Mouse (Mus musculus) midbrain, embryonic 11.5 days (tissue): Measurements from ENCODE around the gene Taf6l. TPM values are rescaled to one million over a fixed set of nuclear protein-coding genes. Genes with fewer than 3 reads are reported as not detected.

Experiments
- ATAC-seq: fragments of 200-750 bp; cut with Nextera tagmentation; 2 replicates; pipeline ENCODE4 v1.8.0; 2017; ENCODE audit warnings: moderate TSS enrichment, moderate library complexity; ENCODE audit not compliant: low FRiP score
- DNase-seq: peaks from one replicate; pipeline ENCODE4 v3.0.0; 2015; ENCODE audit warnings: low spot score; ENCODE audit errors: missing footprints
- H3K27ac ChIP-seq: fragments of 300-500 bp; sonication (generic); 2 replicates; pipeline ENCODE4 v1.5.1; 2014; ENCODE audit warnings: low read depth, low read length
- H3K27me3 ChIP-seq: fragments of 300-500 bp; sonication (generic); 2 replicates; pipeline ENCODE4 v1.6.1; 2014; ENCODE audit warnings: mild to moderate bottlenecking, low read length, moderate library complexity, mixed read lengths; ENCODE audit not compliant: control insufficient read depth, insufficient read depth
- H3K36me3 ChIP-seq: fragments of 300-500 bp; sonication (generic); 2 replicates; pipeline ENCODE4 v1.6.1; 2014; ENCODE audit warnings: mild to moderate bottlenecking, low read length, moderate library complexity, mixed read lengths; ENCODE audit not compliant: control insufficient read depth, insufficient read depth
- H3K4me1 ChIP-seq: fragments of 300-500 bp; sonication (generic); 2 replicates; pipeline ENCODE4 v1.6.1; 2014; ENCODE audit warnings: low read length; ENCODE audit not compliant: control insufficient read depth, insufficient read depth
- H3K4me2 ChIP-seq: fragments of 300-500 bp; sonication (generic); 2 replicates; pipeline ENCODE4 v1.6.1; 2014; ENCODE audit warnings: mild to moderate bottlenecking, moderate library complexity
- H3K4me3 ChIP-seq: fragments of 300-500 bp; sonication (generic); 2 replicates; pipeline ENCODE4 v1.5.1; 2014; ENCODE audit warnings: low read depth, low read length
- H3K9ac ChIP-seq: fragments of 300-500 bp; sonication (generic); 2 replicates; pipeline ENCODE4 v1.6.1; 2014; ENCODE audit warnings: low read length
- H3K9me3 ChIP-seq: fragments of 300-500 bp; sonication (generic); 2 replicates; pipeline ENCODE4 v1.6.1; 2016; ENCODE audit warnings: low read length; ENCODE audit not compliant: control insufficient read depth
- WGBS: fragments of 180-500 bp; shearing (Covaris S2); extraction: QIAGEN DNeasy Blood & Tissue Kit; methylation state at CpG from one replicate; pipeline ENCODE4 v1.1.7; 2014; 5-methylcytosine and 5-hydroxymethylcytosine counted together
- polyA plus RNA-seq: library from polyadenylated mRNA; unstranded; fragments of >200 nt; fragmentation: Nextera tagmentation; extraction: Ambion mirVana; gene quantifications from 2 replicates; pipeline ENCODE4 v1.2.1, GENCODE M21; 2014

The Taf6l gene
- 15.4 and 19.6 TPM in 2 replicates for polyA plus RNA-seq

DNA sequence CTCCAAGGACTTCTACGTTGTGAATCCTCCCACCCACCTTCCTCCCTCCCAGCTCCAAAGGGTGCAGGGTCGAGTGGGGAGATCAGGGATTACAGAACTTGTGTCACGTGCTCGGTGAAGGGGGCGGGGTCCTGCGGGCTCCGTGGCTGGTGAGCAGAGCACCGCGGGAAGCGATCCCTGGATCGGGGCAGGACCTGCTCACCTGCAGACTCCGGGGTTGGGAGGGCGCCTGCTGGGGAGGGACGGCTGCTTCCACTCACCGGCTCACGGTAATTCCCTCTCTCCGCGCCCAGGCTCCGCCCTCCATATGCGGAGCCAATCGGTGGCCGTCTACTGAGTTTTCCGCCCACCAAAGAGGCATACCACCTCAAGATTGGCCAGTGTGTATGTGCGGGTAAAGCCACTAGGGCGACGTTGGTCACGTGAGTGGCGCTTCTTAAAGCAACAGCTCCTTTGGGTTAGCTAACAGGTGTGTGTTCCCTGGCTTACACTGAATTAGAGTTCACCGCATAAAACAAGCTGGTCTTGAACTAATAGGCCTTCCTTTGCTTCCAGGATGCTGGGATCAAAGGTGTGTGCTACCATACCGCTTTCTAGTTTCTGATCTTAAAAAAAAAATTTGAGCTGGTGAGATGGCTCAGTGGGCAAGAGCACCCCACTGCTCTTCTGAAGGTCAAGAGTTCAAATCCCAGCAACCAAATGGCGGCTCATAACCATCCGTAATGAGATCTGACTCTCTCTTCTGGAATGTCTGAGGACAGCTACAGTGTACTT, at the start of gene Taf6l:
Gene Taf6l, minus strand, starts transcription at position 410 of the 774 bp plus-strand sequence.
- Histone ChIP-seq H3K27me3 (no peaks in the 10 kb centered on the region), H3K27ac (peak within 1 kb of the TSS; percentile 51; the same call in 1 of the 2 replicates), H3K9me3 (no peaks in the 10 kb centered on the region), H3K4me2 (peak within 1 kb of the TSS; percentile 68), H3K4me3 (peak within 1 kb of the TSS; percentile 78), H3K9ac (peak within 1 kb of the TSS; percentile 73), H3K4me1 (0 out of 2 replicates have a peak, but pooled peaks cover 4% of the 10 kb centered on the region), H3K36me3 (peaks cover 17% of the 10 kb centered on the region; the same call in 1 of the 2 replicates)
- DNase-seq (peak; percentile 97), ATAC-seq (peak; percentile 99)
- under 1% methylated on average over 32 of the region's 32 CpGs for WGBS

GRCm38 (mm10) chr19:8832971-8833370, 46.8 kb upstream of the Taf6l start:
- 90% methylated on average over 4 of the region's 4 CpGs for WGBS
- DNase-seq (no peak), ATAC-seq (no peak)
- Histone ChIP-seq H3K9ac (no peak overlapping the region), H3K4me1 (peaks cover under 1% of the 10 kb centered on the region; the same call in 1 of the 2 replicates), H3K4me2 (no peak overlapping the region), H3K27ac (no peak overlapping the region), H3K9me3 (no peaks in the 10 kb centered on the region), H3K27me3 (no peaks in the 10 kb centered on the region), H3K4me3 (no peak overlapping the region), H3K36me3 (peaks cover 34% of the 10 kb centered on the region)

DNA sequence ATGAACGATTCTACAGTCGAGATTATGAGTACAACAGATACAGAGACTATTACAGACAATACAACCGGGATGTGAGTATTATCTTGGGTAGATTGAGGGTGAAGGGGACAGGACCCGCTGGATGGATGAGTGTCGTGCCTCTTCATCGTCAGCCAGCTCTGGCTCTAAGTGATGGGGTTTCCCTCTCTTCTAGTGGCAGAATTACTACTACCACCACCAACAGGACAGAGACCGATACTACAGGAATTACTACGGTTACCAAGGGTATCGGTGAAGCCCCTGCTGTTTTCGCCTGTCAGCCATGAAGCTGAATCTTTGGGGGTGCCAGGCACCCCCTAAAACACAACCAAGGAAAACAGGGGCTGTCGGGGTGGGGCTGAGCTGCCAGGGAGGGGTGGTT, 45.0 kb upstream of the Taf6l start:
- Histone ChIP-seq H3K4me1 (no peaks in the 10 kb centered on the region), H3K4me2 (no peak overlapping the region), H3K36me3 (peaks cover 45% of the 10 kb centered on the region), H3K9ac (no peak overlapping the region), H3K4me3 (no peak overlapping the region), H3K27me3 (no peaks in the 10 kb centered on the region), H3K27ac (no peak overlapping the region), H3K9me3 (no peaks in the 10 kb centered on the region)
- no peak for ATAC-seq
- peak; percentile 84 for DNase-seq
- 88% methylated on average over 11 of the region's 11 CpGs for WGBS

GRCm38 (mm10) chr19:8830664-8831063, 44.4 kb upstream of the Taf6l start:
- no peaks in the 10 kb centered on the region for H3K4me1 ChIP-seq
- H3K36me3 ChIP-seq = peaks cover 49% of the 10 kb centered on the region
- no peak for DNase-seq
- H3K4me3 ChIP-seq = no peak overlapping the region
- no peaks in the 10 kb centered on the region for H3K9me3 ChIP-seq
- H3K4me2 ChIP-seq = no peak overlapping the region
- no peak for ATAC-seq
- H3K9ac ChIP-seq = no peak overlapping the region
- H3K27me3 ChIP-seq = no peaks in the 10 kb centered on the region
- no peak overlapping the region for H3K27ac ChIP-seq
- 92% methylated on average over 8 of the region's 8 CpGs for WGBS

DNA sequence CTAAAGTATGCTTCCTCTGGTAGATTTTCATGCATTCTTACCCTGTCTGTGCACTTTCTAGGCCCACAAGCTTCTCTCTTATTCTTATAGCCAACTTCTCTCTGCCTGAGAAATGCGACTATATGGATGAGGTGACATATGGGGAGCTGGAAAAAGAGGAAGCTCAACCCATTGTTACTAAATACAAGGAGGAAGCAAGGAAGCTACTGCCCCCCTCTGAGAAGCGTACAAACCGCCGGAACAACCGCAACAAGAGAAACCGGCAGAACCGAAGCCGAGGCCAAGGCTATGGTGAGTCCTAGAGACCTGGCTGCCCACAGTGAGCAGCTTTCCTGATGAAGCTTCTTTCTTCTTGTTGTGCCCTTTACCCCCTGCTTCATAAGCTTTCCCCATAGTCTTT, 43.4 kb upstream of the Taf6l start, which contains the start of gene AC129217.1:
Gene AC129217.1, plus strand, starts transcription at position 114 of the 400 bp plus-strand sequence.
- Histone ChIP-seq H3K36me3 (peaks cover 49% of the 10 kb centered on the region), H3K4me1 (no peaks in the 10 kb centered on the region), H3K9ac (no peak within 1 kb of the TSS), H3K4me2 (no peak within 1 kb of the TSS), H3K27me3 (no peaks in the 10 kb centered on the region), H3K9me3 (no peaks in the 10 kb centered on the region), H3K27ac (no peak within 1 kb of the TSS), H3K4me3 (no peak within 1 kb of the TSS)
- DNase-seq (no peak), ATAC-seq (no peak)
- WGBS = 90% methylated on average over 8 of the region's 8 CpGs

DNA sequence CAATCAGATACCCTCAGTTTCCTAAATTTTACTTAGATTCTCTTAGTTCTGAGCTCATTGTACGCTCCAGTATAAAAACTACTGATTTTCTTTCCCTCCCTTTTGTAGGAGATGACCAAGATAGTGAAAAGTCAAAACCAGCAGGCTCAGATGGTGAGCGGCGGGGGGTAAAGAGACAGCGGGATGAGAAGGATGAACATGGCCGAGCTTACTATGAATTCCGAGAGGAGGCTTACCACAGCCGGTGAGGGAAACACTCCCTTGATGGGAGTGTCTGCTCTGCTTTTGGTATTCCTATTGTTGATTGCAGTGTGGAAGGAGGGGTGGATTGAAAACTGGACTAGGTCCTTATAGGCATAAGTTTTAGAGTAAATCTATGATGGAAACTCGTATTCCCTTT, 36.5 kb upstream of the Taf6l start:
- no peak overlapping the region for H3K27ac ChIP-seq
- H3K4me1 ChIP-seq = peaks cover 24% of the 10 kb centered on the region
- H3K27me3 ChIP-seq = no peaks in the 10 kb centered on the region
- WGBS = 69% methylated on average over 8 of the region's 8 CpGs
- no peaks in the 10 kb centered on the region for H3K9me3 ChIP-seq
- H3K4me3 ChIP-seq = peak overlapping the region; percentile 100
- peak overlapping the region; percentile 22; the same call in 1 of the 2 replicates for H3K9ac ChIP-seq
- H3K36me3 ChIP-seq = peaks cover 26% of the 10 kb centered on the region
- DNase-seq (no peak), ATAC-seq (no peak)
- peak overlapping the region; percentile 95 for H3K4me2 ChIP-seq

DNA sequence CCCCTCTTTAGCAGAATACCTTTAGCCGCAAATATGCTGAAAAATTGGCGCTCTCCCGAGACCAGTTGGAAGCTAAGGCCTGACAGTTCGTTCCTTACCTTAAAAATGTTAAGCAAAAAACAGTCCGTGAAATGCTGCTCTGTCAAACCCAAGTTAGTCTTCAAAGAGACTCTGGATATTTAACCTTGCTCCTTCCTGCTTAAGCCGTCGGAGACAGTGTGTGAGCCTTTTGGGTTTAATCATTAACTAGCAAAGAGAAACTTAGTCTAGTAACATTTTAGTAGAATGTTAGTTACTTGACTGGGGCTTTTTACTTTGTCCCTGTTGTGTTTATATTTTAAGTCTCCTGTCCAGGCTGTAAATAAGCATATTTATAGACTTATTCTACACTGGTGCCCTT, 34.9 kb upstream of the Taf6l start:
- Histone ChIP-seq H3K36me3 (peaks cover 15% of the 10 kb centered on the region), H3K4me2 (peak overlapping the region; percentile 95), H3K9ac (peak overlapping the region; percentile 98), H3K9me3 (no peaks in the 10 kb centered on the region), H3K4me3 (peak overlapping the region; percentile 100), H3K27ac (no peak overlapping the region), H3K27me3 (no peaks in the 10 kb centered on the region), H3K4me1 (peaks cover 33% of the 10 kb centered on the region)
- WGBS = 2% methylated on average over 7 of the region's 7 CpGs
- DNase-seq (peak; percentile 84), ATAC-seq (no peak)

DNA sequence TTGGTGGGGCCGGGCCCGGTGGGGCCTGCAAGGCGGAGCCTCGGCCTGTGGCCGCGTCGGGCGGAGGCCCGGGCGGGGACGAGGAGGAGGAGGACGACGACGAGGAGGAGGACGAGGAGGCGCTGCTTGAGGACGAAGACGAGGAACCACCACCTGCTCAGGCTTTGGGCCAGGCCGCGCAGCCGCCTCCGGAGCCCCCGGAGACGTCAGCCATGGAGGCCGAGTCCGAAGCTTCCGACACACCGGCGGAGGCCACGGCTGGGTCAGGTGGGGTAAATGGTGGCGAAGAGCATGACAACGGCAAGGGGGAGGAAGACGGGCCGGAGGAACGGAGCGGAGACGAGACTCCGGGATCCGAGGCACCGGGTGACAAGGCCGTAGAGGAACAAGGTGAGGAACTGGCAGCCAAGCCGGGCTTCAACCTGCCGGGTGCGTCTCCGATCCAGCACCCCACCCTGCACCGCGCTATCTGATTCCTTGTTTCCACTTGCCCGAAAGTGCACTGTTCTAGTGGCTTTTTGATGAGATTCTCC, 34.3 kb upstream of the Taf6l start:
- Histone ChIP-seq H3K4me2 (peak overlapping the region; percentile 95), H3K9ac (peak overlapping the region; percentile 98), H3K27me3 (no peaks in the 10 kb centered on the region), H3K9me3 (no peaks in the 10 kb centered on the region), H3K36me3 (peaks cover 13% of the 10 kb centered on the region; the same call in 1 of the 2 replicates), H3K4me3 (peak overlapping the region; percentile 100), H3K4me1 (peaks cover 33% of the 10 kb centered on the region), H3K27ac (peak overlapping the region; percentile 98)
- peak; percentile 89 for DNase-seq
- WGBS = 1% methylated on average over 37 of the region's 48 CpGs
- ATAC-seq = peak; percentile 33
